Mouse (Mus musculus) c-Kit-negative CD71-positive TER-119-positive erythroid progenitor cells, embryonic 14.5 days (primary cell): ENCODE measurements around the gene Smtnl2.
"Not testable (repeated sequence)": the region's sequence is repeated elsewhere in the genome, so short reads cannot be mapped to it uniquely, and the experiment has no call there.

Experiments
- DNase-seq: peaks from one replicate; pipeline ENCODE4 v3.0.0-alpha.2; 2013; ENCODE audit warnings: low read depth, low spot score

Gene Smtnl2

GRCm38 (mm10) chr11:72361385-72362346, 49.8 kb downstream of the Smtnl2 start:
- DNase-seq = no peak

DNA sequence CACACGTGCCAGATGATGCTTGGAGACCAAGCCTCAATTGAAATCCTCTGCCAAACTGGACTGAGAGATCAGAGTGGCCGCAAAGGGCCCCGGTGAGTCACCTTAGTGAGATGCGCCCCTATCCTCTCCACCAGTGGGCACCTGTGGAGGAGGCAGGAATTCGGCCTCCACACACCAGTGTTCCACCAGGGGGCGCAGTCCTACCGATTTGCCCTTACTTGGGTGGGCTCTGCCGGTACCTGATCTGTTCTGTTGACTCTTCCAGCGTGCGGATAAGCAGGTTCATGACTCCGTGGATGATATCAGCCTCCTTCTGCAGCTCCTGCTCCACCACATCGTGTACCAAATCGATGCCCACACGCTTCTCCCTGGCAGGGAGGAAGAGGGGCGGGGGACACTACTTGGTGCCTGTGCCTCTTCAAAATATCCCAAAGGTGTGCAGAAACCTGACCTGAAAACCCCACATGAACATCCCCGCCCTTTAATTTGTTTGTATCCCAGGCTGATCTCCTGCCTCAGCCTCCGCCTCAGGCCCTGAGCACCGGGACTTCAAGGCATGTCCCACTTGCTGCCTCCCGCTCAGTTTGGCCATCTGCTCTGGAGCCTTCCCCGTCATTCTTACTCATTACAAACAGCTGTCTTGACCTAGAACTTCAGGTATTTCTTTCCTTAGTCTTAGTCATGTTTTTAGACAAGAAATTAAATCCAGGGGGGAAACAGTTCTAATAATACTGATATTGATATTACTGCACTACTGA, 56.4 kb downstream of the Smtnl2 start:
- DNase-seq = peak; percentile 26

DNA sequence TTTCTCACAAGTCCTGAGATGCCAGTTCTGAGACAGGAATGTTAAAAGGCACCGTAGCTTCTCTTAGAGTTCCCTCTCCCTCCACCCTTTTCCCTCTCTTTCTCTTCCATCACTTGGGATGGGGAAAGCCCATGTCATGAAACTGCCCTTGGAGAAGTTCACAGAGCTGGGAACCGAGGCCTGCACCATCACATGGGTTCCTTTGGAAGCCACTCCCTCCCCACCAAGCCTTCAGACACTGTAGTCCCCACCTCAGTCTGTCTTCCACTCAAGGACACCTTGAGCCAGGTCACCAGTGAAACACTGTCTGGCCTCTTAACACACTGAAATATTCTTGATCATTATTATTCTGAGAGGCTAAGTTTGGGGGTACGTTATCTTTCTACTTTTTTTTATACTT, 58.3 kb downstream of the Smtnl2 start:
- DNase-seq = no peak

- no peak for DNase-seq
Measured at GRCm38 (mm10) chr11:72352272-72352671, 59.2 kb downstream of the Smtnl2 start.

GRCm38 (mm10) chr11:72349652-72350051, 61.9 kb downstream of the Smtnl2 start:
- no peak for DNase-seq

GRCm38 (mm10) chr11:72349016-72349415, 62.5 kb downstream of the Smtnl2 start:
- DNase-seq = no peak

DNA sequence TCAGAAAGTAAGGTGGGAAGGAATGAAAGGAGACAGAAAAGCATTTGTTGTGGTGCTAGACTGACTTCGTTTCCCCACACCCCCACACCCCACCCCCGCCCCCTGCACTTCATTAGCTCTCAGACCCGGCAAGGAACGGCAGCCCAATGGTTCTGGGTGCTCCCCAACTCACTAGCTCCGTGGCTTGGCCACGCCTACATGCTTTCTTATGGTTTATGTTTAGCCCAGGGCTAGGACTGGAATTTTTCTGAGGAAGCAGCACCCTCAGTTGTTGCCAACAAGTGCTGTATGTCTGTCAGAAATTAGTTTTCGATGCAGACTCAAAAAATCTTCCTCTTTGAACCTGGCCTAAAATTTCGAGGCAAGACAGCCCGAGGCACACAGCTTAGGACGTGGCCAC, 63.0 kb downstream of the Smtnl2 start:
- no peak for DNase-seq

- no peak for DNase-seq
Measured at GRCm38 (mm10) chr11:72344486-72344885, 67.0 kb downstream of the Smtnl2 start.

DNA sequence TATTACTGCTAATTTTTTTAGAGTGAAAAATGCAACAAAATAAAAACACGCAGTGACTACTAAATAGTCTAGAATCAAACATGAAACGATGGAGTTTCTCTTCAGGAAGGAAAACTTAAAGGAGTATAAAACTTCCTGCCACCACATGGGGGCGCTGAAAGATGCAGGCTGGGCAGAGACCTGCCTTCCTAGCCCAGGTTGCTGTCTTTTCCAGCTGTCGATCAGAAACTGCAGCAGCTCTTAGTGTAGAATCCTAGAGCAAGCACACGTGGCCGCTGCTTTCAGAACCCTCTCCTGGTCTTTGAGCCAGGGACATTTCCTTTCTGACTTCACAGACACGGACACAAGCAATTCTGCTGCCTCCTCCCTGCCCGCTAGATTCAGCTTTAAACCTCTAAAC, 67.6 kb downstream of the Smtnl2 start:
- no peak for DNase-seq

DNA sequence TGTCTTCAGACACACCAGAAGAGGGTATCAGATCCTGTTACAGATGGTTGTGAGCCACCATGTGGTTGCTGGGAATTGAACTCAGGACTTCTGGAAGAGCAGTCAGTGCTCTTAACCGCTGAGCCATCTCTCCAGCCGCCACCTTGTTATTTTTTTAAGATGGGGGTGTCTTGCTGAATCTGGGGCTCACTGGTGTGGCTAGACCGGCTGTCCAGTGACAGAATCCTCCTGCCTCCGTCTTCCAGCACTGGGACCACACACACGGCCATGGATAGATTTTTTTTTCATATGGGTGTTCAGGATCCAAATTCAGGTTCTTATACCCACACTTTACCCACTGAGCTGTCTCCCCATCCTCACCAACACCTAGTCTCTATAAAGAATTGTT, 68.3 kb downstream of the Smtnl2 start:
- not testable (repeated sequence) for DNase-seq

DNA sequence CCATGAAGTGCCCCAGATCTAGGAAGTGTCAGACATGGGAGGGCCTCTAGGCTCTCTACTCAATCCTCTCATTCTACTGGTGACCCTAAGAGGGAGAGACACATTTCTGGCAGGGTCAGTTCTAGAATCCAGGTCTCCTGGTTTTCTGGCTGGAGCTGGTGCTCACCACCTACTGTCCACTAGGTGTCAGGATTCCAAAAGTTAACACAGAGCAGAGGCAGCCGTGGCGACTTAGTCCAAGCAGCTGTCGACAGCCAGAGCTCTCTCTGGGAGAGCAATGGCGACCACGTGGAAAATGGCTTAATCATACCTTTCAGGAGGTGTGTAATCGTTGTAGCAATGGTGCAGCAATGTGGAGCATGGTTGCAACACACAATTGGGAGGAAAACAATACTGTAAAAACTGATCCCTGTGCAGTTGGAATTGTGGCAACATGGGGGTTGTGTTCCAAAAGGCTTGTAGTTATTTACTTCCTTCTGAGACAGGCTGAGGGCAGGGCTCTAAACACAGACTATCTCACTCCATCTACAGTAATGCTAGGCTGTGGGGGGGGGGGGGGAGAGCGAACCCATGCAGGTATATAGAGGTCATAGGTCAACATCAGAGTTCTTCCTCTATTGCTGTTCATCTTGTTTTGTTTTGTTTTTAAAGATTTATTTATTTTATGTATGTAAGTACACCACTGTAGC, 68.8 kb downstream of the Smtnl2 start:
- DNase-seq = no peak

GRCm38 (mm10) chr11:72339716-72340115, 71.8 kb downstream of the Smtnl2 start:
- DNase-seq = no peak
